Mouse (Mus musculus) midbrain, embryonic 14.5 days (tissue): Measurements from ENCODE around the gene OR5BS1P. TPM values are rescaled to one million over a fixed set of nuclear protein-coding genes. Genes with fewer than 3 reads are reported as not detected.
"Not testable (repeated sequence)": the region's sequence is repeated elsewhere in the genome, so short reads cannot be mapped to it uniquely, and the experiment has no call there.

Experiments
- ATAC-seq: fragments of 200-750 bp; cut with Nextera tagmentation; 2 replicates; pipeline ENCODE4 v1.8.0; 2017; ENCODE audit warnings: moderate number of reproducible peaks, moderate library complexity; ENCODE audit not compliant: low FRiP score, low TSS enrichment
- DNase-seq: peaks from one replicate; pipeline ENCODE4 v3.0.0-alpha.2; 2015
- H3K27ac ChIP-seq: fragments of 300-500 bp; sonication (generic); replicated peaks from 2 replicates; pipeline ENCODE4 v1.5.1; 2014; ENCODE audit warnings: mild to moderate bottlenecking, low read depth, low read length, moderate library complexity
- H3K27me3 ChIP-seq: fragments of 300-500 bp; sonication (generic); 2 replicates; pipeline ENCODE4 v1.6.1; 2014; ENCODE audit warnings: low read length, control low read depth, mixed read lengths; ENCODE audit not compliant: control insufficient read depth, insufficient read depth
- H3K36me3 ChIP-seq: fragments of 300-500 bp; sonication (generic); 2 replicates; pipeline ENCODE4 v1.6.1; 2014; ENCODE audit warnings: low read length, control low read depth; ENCODE audit not compliant: control insufficient read depth, insufficient read depth
- H3K4me1 ChIP-seq: fragments of 300-500 bp; sonication (generic); 2 replicates; pipeline ENCODE4 v1.6.1; 2014; ENCODE audit warnings: mild to moderate bottlenecking, antibody characterized with exemption, low read length, control low read depth; ENCODE audit not compliant: control insufficient read depth, insufficient read depth
- H3K4me2 ChIP-seq: fragments of 300-500 bp; sonication (generic); 2 replicates; pipeline ENCODE4 v1.6.1; 2014; ENCODE audit warnings: mild to moderate bottlenecking, low read length, moderate library complexity
- H3K4me3 ChIP-seq: fragments of 300-500 bp; sonication (generic); replicated peaks from 2 replicates; pipeline ENCODE4 v1.5.1; 2014; ENCODE audit warnings: low read depth, low read length
- H3K9ac ChIP-seq: fragments of 300-500 bp; sonication (generic); replicated peaks from 2 replicates; pipeline ENCODE4 v1.6.1; 2014; ENCODE audit warnings: mild to moderate bottlenecking, low read length, moderate library complexity
- H3K9me3 ChIP-seq: fragments of 300-500 bp; sonication (generic); 2 replicates; pipeline ENCODE4 v1.6.1; 2016; ENCODE audit warnings: low read length, control low read depth, mixed read lengths; ENCODE audit not compliant: control insufficient read depth
- WGBS: fragments of 180-500 bp; shearing (Covaris S2); extraction: QIAGEN DNeasy Blood & Tissue Kit; methylation state at CpG from one replicate; pipeline ENCODE4 v1.1.7; 2014; 5-methylcytosine and 5-hydroxymethylcytosine counted together
- polyA plus RNA-seq: library from polyadenylated mRNA; unstranded; fragments of >200 nt; fragmentation: Nextera tagmentation; extraction: Ambion mirVana; gene quantifications from 2 replicates; pipeline ENCODE4 v1.2.1, GENCODE M21; 2014

The OR5BS1P gene
- polyA plus RNA-seq = not detected in 2 replicates

- ATAC-seq (no peak), DNase-seq (no peak)
- Histone ChIP-seq H3K4me1 (no peaks in the 10 kb centered on the region), H3K36me3 (no peaks in the 10 kb centered on the region), H3K9ac (no peak within 1 kb of the TSS), H3K9me3 (no peaks in the 10 kb centered on the region), H3K27me3 (no peaks in the 10 kb centered on the region), H3K4me3 (no peak within 1 kb of the TSS), H3K4me2 (no peak within 1 kb of the TSS), H3K27ac (no peak within 1 kb of the TSS)
- WGBS = 86% methylated on average over 4 of the region's 4 CpGs
Measured at GRCm38 (mm10) chr15:98469596-98469995, at the start of gene OR5BS1P. TSS of gene OR5BS1P (plus strand) at chr15:98469896.

GRCm38 (mm10) chr15:98420897-98421296 lies 48.8 kb upstream of the OR5BS1P start:
- Histone ChIP-seq H3K4me2 (no peak overlapping the region), H3K4me3 (no peak overlapping the region), H3K9ac (no peak overlapping the region), H3K9me3 (no peaks in the 10 kb centered on the region), H3K27ac (no peak overlapping the region), H3K4me1 (no peaks in the 10 kb centered on the region), H3K36me3 (no peaks in the 10 kb centered on the region), H3K27me3 (no peaks in the 10 kb centered on the region)
- DNase-seq (no peak), ATAC-seq (no peak)
- 78% methylated on average over 4 of the region's 4 CpGs for WGBS

- DNase-seq (peak; percentile 2), ATAC-seq (no peak)
- H3K9me3 ChIP-seq = no peaks in the 10 kb centered on the region
- no peak overlapping the region for H3K4me3 ChIP-seq
- no peaks in the 10 kb centered on the region for H3K4me1 ChIP-seq
- H3K9ac ChIP-seq = no peak overlapping the region
- 57% methylated on average over 14 of the region's 14 CpGs for WGBS
- no peaks in the 10 kb centered on the region for H3K27me3 ChIP-seq
- H3K27ac ChIP-seq = no peak overlapping the region
- no peak overlapping the region for H3K4me2 ChIP-seq
- no peaks in the 10 kb centered on the region for H3K36me3 ChIP-seq
Measured at GRCm38 (mm10) chr15:98424326-98424725, 45.4 kb upstream of the OR5BS1P start.

GRCm38 (mm10) chr15:98424753-98425152 lies 44.9 kb upstream of the OR5BS1P start:
- no peak for DNase-seq
- Histone ChIP-seq H3K4me3 (no peak overlapping the region), H3K36me3 (no peaks in the 10 kb centered on the region), H3K27me3 (no peaks in the 10 kb centered on the region), H3K9me3 (no peaks in the 10 kb centered on the region), H3K4me2 (no peak overlapping the region), H3K9ac (no peak overlapping the region), H3K27ac (no peak overlapping the region), H3K4me1 (no peaks in the 10 kb centered on the region)
- 72% methylated on average over 6 of the region's 6 CpGs for WGBS
- ATAC-seq = no peak

- Histone ChIP-seq H3K4me1 (no peaks in the 10 kb centered on the region), H3K9me3 (no peaks in the 10 kb centered on the region), H3K27me3 (no peaks in the 10 kb centered on the region), H3K36me3 (no peaks in the 10 kb centered on the region), H3K27ac (no peak overlapping the region), H3K9ac (no peak overlapping the region), H3K4me2 (no peak overlapping the region), H3K4me3 (no peak overlapping the region)
- DNase-seq (no peak), ATAC-seq (no peak)
- WGBS = 89% methylated on average over 7 of the region's 7 CpGs
Measured at GRCm38 (mm10) chr15:98425188-98425587, 44.5 kb upstream of the OR5BS1P start.

GRCm38 (mm10) chr15:98430925-98431324 lies 38.8 kb upstream of the OR5BS1P start, which contains the start of gene Olfr282:
TSS of gene Olfr282 (plus strand) at chr15:98431225.
- H3K4me1 ChIP-seq, ATAC-seq, DNase-seq, H3K27ac ChIP-seq, H3K4me3 ChIP-seq, H3K9ac ChIP-seq, H3K27me3 ChIP-seq, H3K36me3 ChIP-seq, H3K9me3 ChIP-seq, H3K4me2 ChIP-seq: not testable (repeated sequence)
- WGBS = 75% methylated on average over 5 of the region's 5 CpGs

GRCm38 (mm10) chr15:98444561-98444960 lies 25.1 kb upstream of the OR5BS1P start:
- ATAC-seq = no peak
- H3K9ac ChIP-seq = no peak overlapping the region
- no peak overlapping the region for H3K4me2 ChIP-seq
- no peaks in the 10 kb centered on the region for H3K36me3 ChIP-seq
- no peak for DNase-seq
- H3K27me3 ChIP-seq = no peaks in the 10 kb centered on the region
- WGBS = 84% methylated on average over 3 of the region's 3 CpGs
- H3K4me1 ChIP-seq = no peaks in the 10 kb centered on the region
- H3K4me3 ChIP-seq = no peak overlapping the region
- no peaks in the 10 kb centered on the region for H3K9me3 ChIP-seq
- H3K27ac ChIP-seq = no peak overlapping the region

- no peak overlapping the region for H3K27ac ChIP-seq
- no peaks in the 10 kb centered on the region for H3K27me3 ChIP-seq
- no peak overlapping the region for H3K4me3 ChIP-seq
- H3K4me2 ChIP-seq = peak overlapping the region; percentile 17; the same call in 1 of the 2 replicates
- H3K9ac ChIP-seq = no peak overlapping the region
- H3K36me3 ChIP-seq = no peaks in the 10 kb centered on the region
- WGBS = 51% methylated on average over 4 of the region's 4 CpGs
- H3K4me1 ChIP-seq = no peaks in the 10 kb centered on the region
- H3K9me3 ChIP-seq = no peaks in the 10 kb centered on the region
- DNase-seq (peak; percentile 41), ATAC-seq (no peak)
Measured at GRCm38 (mm10) chr15:98448521-98448920, 21.2 kb upstream of the OR5BS1P start.

- H3K27me3 ChIP-seq = no peaks in the 10 kb centered on the region
- no peak within 1 kb of the TSS for H3K9ac ChIP-seq
- no peaks in the 10 kb centered on the region for H3K9me3 ChIP-seq
Measured at GRCm38 (mm10) chr15:98452288-98452687, 17.4 kb upstream of the OR5BS1P start, which contains the start of gene Olfr281. TSS of gene Olfr281 (plus strand) at chr15:98452588.

More at GRCm38 (mm10) chr15:98452288-98452687, 17.4 kb upstream of the OR5BS1P start, which contains the start of gene Olfr281:
- 92% methylated on average over 7 of the region's 7 CpGs for WGBS
- H3K4me3 ChIP-seq = no peak within 1 kb of the TSS
- ATAC-seq (no peak), DNase-seq (no peak)
- H3K4me1 ChIP-seq = no peaks in the 10 kb centered on the region
- no peak within 1 kb of the TSS for H3K4me2 ChIP-seq
- H3K27ac ChIP-seq = no peak within 1 kb of the TSS
- no peaks in the 10 kb centered on the region for H3K36me3 ChIP-seq
